Mouse (Mus musculus) cerebellum, postnatal 10 days (tissue): Measurements from ENCODE around the gene Ahsa2.
"Not testable (repeated sequence)": the region's sequence is repeated elsewhere in the genome, so short reads cannot be mapped to it uniquely, and the experiment has no call there.

ENCODE experiments used
- DNase-seq, 2 experiments: peaks; one replicate each; pipeline ENCODE4 v3.0.0; 2021; ENCODE audit warnings: mixed read lengths in 2 of 2

Gene Ahsa2

DNA sequence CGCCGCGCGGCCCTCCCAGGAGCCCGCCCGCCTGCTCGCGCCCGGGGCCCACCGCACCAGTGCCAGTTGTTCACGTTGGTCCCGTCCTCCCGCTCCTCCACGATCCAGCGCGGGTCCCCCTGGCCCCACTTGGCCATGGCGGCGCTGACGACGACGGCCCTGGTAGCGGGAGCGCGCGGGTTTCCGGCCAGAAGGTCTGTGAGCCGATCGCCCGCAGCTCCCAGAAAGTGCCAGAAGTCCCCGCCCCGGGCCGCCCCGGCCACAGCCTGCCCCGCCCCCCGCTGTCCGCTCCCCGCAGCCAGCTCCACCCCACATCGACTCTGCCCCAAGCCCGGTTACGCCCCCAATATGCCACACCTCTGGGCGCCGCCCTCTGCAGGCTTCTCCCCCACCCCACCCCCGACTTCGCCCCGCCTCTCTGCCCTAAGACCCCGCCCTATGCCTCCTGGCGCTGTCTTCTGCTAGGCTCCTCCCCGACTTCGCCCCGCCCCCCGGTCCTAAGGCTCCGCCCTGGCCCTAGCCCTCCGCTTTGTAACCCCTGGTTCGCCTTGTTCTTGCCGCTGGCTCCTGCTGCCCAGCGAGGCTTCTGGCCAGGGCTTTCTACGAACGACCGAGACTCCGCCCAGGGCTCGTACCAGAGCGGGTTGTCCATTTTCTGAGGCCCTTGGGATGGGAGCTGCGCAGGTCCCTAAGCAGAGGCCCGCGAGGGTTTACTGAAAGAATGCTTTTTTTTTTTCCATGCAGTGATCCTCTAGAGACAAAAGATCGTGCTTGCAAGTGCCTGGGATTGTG lies at the start of gene Ahsa2:
Gene Ahsa2 (minus strand): TSS at position 313 of the 792 bp plus-strand sequence.
- DNase-seq: peak; percentile 99 to 100

DNA sequence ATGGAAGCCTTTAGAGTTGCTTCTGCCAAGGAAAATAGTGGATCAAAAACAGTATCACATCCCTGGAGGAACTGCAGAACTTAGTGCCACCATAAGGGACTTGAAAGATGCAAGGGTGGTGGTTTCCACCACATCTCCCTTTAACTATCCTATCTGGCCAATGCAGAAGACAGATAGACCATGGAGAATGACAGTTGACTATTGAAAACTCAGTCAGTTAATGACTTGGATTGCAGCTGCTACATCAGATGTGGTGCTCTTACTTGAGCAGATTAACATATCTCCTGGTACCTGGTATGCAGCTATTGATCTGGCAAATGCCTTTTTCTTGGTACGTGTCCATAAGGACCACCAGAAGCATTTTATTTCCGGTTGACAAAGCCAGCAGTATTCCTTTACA lies 39.6 kb upstream of the Ahsa2 start:
- no peak for DNase-seq

GRCm38 (mm10) chr11:23520473-23521205 lies 22.8 kb upstream of the Ahsa2 start, which contains the start of gene 1700093K21Rik:
Gene 1700093K21Rik (minus strand): TSS chr11:23521155.
- DNase-seq: peak; percentile 6 to 24

- DNase-seq: no peak
Measured at GRCm38 (mm10) chr11:23518981-23519380, 21.2 kb upstream of the Ahsa2 start.

DNA sequence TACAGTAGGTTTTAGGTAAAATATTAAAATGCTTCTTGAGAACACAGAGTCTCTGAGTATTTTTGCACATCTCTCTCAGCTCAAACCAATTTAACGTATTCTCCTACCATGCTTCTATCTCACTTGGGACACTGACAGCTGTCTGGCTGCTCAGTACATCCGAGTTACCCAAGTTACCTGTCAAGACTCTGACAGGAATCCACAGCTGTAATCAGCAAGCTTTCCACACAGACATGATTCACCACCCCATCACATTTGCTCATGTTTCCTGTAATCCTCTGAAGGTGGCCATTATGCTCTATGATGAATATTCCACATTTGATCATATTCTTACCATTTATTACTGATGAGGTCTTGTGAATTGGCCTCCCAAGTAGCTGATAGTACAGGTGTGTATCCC lies 17.5 kb upstream of the Ahsa2 start:
- DNase-seq: no peak

DNA sequence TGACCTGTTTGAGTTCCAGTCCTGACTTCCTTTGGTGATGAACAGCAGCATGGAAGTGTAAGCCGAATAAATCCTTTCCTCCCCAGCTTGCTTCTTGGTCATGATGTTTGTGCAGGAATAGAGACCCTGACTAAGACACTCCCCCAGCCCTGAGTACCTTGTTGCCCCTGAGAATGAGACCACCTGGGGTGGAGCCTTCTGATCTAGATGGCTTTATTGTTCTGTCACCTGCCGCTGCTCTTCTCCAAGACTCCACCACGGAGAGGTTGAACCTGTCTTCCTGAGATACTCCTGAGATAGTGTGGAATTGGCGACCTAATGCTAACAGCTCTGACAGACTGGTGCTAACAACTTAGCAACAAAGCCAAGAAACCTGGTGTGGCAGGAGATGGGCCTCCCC lies 17.0 kb upstream of the Ahsa2 start:
- not testable (repeated sequence) for DNase-seq

DNA sequence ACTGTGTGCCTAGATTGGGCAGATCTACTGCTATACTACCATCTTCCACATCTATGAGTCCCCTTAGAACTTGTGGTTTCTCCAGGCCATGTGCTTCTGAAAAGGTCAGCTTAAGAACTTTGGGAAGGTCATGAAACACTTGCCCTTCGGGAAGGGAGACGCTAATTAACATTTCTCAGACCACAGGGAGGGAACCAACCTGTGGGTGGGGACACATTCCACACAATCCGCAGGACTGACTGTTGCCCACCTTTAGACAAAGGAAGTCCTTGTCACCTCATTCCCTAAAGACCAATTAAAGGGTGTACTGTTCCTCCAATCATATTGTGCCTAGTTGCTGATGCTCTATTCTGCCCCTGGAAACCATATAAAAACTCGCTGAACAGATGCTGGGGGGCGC lies 7.0 kb upstream of the Ahsa2 start:
- not testable (repeated sequence) for DNase-seq

GRCm38 (mm10) chr11:23498609-23499008 lies 779 bp upstream of the Ahsa2 start:
- DNase-seq: peak in 1 of 2 experiments; percentile 15

- DNase-seq: peak; percentile 89 to 90
Measured at GRCm38 (mm10) chr11:23497335-23497717, 504 bp downstream of the Ahsa2 start.

DNA sequence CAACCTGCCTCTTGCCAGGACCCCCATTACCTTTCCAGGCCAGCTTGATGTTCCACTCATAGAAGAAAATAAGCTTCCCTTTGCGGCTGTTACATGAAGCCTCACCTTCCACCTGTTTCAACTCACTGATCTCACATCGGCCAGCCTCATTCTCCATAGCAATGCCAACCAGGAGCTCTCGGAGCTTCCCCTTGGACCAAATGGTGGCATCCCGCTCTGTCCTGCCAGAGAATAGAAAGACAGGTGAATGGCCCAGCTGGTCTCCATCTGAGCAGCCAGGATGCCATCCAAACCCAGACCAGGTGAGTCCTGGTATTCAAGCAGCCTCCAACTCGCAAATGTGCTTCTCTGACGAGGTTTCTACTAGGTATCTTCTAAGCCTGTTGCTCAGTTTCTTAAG lies 1.2 kb downstream of the Ahsa2 start:
- DNase-seq: peak; percentile 51 to 53

DNA sequence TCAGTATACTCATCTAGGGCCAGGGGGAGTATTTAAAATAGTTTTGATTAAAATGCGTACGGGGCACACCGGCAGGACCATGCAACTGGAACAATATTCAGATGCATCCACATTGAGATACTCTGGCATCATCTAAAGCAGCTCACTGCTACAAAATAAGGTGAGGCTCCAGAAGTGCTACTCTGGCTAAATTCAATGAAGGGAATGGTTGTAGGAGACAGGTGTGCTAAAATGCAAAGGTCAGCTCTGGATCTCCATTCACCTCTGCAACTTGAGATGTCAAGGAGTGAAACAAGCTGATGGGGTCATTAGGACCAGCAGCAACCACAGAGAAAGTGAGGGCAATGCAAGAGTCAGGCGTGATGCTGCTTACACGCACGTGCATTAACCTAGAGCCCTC lies 2.6 kb downstream of the Ahsa2 start:
- DNase-seq: no peak

DNA sequence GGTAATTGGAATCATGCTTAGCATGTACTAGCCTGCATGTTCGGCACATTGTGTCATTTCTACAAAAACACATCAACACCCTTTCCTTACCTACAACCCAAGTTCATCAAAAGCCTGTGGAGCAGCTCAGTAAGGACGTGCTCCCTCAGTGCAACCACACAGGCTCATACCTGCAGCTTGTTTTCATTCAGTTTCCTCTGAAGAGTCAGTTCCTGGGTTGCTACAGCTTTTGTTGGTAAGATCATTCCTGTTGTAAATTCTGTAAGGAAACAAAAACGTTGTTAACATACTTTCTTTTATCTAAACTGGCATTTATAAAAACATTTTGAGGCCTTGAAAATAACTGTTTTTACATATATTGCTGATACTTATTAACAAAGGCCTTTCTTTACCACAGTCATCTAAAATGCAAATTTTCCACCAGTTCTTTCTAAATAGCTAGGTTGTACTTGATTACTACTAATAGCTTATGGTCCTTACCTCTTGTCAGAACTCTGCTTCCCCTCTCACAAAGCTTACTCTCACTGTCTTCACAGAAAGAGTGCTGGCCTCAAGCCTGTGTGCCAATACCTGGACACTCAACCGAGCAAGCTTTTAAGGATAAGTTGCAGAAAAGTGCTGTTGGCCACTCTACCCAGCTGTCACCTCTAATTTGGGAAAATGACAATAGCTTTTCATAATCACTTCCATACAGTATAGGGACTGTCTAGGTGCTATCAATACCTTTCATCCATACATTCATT lies 5.6 kb downstream of the Ahsa2 start:
- no peak for DNase-seq

DNA sequence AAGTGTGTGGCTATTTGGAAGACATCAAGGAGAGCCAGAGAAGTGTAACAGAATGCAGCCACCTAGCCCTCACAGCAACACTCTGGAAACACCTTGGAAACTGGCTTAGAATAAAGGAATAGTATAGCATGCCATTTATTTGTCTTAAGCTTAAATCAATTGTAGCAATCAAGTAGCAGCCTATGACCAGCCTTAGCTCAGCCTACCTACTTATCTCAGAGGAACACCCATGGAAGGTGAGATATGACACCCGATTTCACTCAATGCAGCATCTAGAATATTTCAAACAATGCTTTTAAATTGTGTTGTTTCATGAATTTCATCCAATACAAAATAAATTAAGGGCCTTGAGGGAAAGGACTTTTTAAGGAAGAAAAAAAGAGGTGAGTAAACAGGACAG lies 7.9 kb downstream of the Ahsa2 start:
- no peak for DNase-seq

DNA sequence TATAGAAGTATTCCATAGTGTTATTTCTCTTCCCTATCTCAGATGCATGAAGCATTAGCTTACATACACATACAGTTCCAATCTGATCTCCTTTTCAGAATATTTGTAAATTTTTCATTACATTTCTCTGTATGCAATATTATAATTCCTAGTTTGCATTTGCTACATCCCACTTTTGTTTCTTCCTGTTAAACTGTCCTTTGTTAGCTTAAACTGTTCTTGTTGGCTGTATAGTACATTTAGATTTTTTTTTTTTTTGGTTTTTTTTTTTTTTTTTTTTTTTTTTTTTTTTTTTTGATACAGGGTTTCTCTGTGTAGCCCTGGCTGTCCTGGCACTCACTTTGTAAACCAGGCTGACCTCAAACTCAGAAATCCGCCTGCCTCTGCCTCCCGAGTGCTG lies 32.0 kb downstream of the Ahsa2 start:
- not testable (repeated sequence) for DNase-seq
